Mouse (Mus musculus): ENCODE measurements at regions not wholly inside any gene's neighbourhood (a gene's known extent, or its start where the extent isn't known, plus 50 kb on each side); places are given as distances from the start of the nearest gene placed in this dataset.

- no peak for DNase-seq (ENCODE audit: low read depth in 2 of 2, low spot score in 2 of 2)
These were observed 79.1 kb downstream of the Sptssa start for GRCm38 (mm10) chr12:54577235-54577634.

GRCm38 (mm10) chr12:54576821-54577220 lies 79.6 kb downstream of the Sptssa start:
- DNase-seq (ENCODE audit: low read depth in 2 of 2, low spot score in 2 of 2): no peak

GRCm38 (mm10) chr12:54572866-54573265 lies 83.5 kb downstream of the Sptssa start:
- no peak for DNase-seq (ENCODE audit: low read depth in 2 of 2, low spot score in 2 of 2)

GRCm38 (mm10) chr12:54568078-54568931 lies 88.1 kb downstream of the Sptssa start:
- DNase-seq (ENCODE audit: low read depth in 2 of 2, low spot score in 2 of 2): no peak

GRCm38 (mm10) chr12:54567426-54567790 lies 89.0 kb downstream of the Sptssa start:
- DNase-seq (ENCODE audit: low read depth in 2 of 2, low spot score in 2 of 2): no peak

- no peak for DNase-seq (ENCODE audit: low read depth in 2 of 2, low spot score in 2 of 2)
These were observed 89.6 kb downstream of the Sptssa start for GRCm38 (mm10) chr12:54566532-54567425.

- DNase-seq (ENCODE audit: low read depth in 2 of 2, low spot score in 2 of 2): no peak
These were observed 94.4 kb downstream of the Sptssa start for GRCm38 (mm10) chr12:54561981-54562380.

- no peak for DNase-seq (ENCODE audit: low read depth in 2 of 2, low spot score in 2 of 2)
These were observed 98.3 kb downstream of the Sptssa start for GRCm38 (mm10) chr12:54558106-54558505.

- DNase-seq (ENCODE audit: low read depth in 2 of 2, low spot score in 2 of 2): no peak
These were observed 106.7 kb downstream of the Sptssa start for GRCm38 (mm10) chr12:54549659-54550058.

- DNase-seq (ENCODE audit: low read depth in 2 of 2, low spot score in 2 of 2): peak; percentile 11 to 20
These were observed 110.4 kb downstream of the Sptssa start for GRCm38 (mm10) chr12:54545821-54546608.

- DNase-seq (ENCODE audit: low read depth in 2 of 2, low spot score in 2 of 2): no peak
These were observed 118.1 kb downstream of the Sptssa start for GRCm38 (mm10) chr12:54538320-54538705.

- no peak for DNase-seq (ENCODE audit: low read depth in 2 of 2, low spot score in 2 of 2)
These were observed 118.6 kb downstream of the Sptssa start for GRCm38 (mm10) chr12:54537690-54538319.

- no peak for DNase-seq (ENCODE audit: low read depth in 2 of 2, low spot score in 2 of 2)
These were observed 119.4 kb downstream of the Sptssa start for GRCm38 (mm10) chr12:54537022-54537421.

- DNase-seq (ENCODE audit: low read depth in 2 of 2, low spot score in 2 of 2): no peak
These were observed 120.5 kb downstream of the Sptssa start for GRCm38 (mm10) chr12:54535556-54536516.

- no peak for DNase-seq (ENCODE audit: low read depth in 2 of 2, low spot score in 2 of 2)
These were observed 121.5 kb downstream of the Sptssa start for GRCm38 (mm10) chr12:54534910-54535309.

GRCm38 (mm10) chr12:54533134-54533533 lies 123.2 kb downstream of the Sptssa start:
- DNase-seq (ENCODE audit: low read depth in 2 of 2, low spot score in 2 of 2): no peak

- DNase-seq (ENCODE audit: low read depth in 2 of 2, low spot score in 2 of 2): no peak
These were observed 124.3 kb downstream of the Sptssa start for GRCm38 (mm10) chr12:54532062-54532461.

- no peak for DNase-seq (ENCODE audit: low read depth in 2 of 2, low spot score in 2 of 2)
These were observed 128.3 kb downstream of the Sptssa start for GRCm38 (mm10) chr12:54528046-54528445.

- no peak for DNase-seq (ENCODE audit: low read depth in 2 of 2, low spot score in 2 of 2)
These were observed 128.8 kb downstream of the Sptssa start for GRCm38 (mm10) chr12:54527577-54527976.

GRCm38 (mm10) chr12:54520406-54520805 lies 136.0 kb downstream of the Sptssa start:
- no peak for DNase-seq (ENCODE audit: low read depth in 2 of 2, low spot score in 2 of 2)

Data from CD8-positive naive resting alpha-beta T cell, adult 2 months (primary cell).